Mouse (Mus musculus) erythroblast, embryonic 14.5 days (primary cell): ENCODE data around the gene Sox2. TPM values are rescaled to one million over a fixed set of nuclear protein-coding genes. Genes with fewer than 3 reads are reported as not detected.

Experiments
- H3K27me3 ChIP-seq: 2 replicates; pipeline ENCODE4 v1.6.1; 2012; ENCODE audit warnings: inconsistent platforms; ENCODE audit not compliant: control insufficient read depth
- H3K36me3 ChIP-seq: 2 replicates; pipeline ENCODE4 v1.6.1; 2012; ENCODE audit warnings: mild to moderate bottlenecking, inconsistent platforms; ENCODE audit not compliant: control insufficient read depth
- H3K4me1 ChIP-seq: 2 replicates; pipeline ENCODE4 v1.6.1; 2012; ENCODE audit warnings: inconsistent platforms; ENCODE audit not compliant: control insufficient read depth
- H3K4me3 ChIP-seq: replicated peaks from 2 replicates; pipeline ENCODE3; 2012; ENCODE audit warnings: moderate library complexity, mild to moderate bottlenecking, inconsistent platforms
- H3K9me3 ChIP-seq: 2 replicates; pipeline ENCODE4 v1.6.1; 2012; ENCODE audit warnings: low read length, inconsistent platforms, mixed read lengths; ENCODE audit not compliant: control insufficient read depth
- GATA1 ChIP-seq: IDR thresholded peaks from 2 replicates; pipeline ENCODE4 v1.6.1; 2012; ENCODE audit warnings: low read length, inconsistent platforms, mixed read lengths
- TAL1 ChIP-seq: IDR thresholded peaks from 3 replicates; pipeline ENCODE4 v1.6.1; 2012; ENCODE audit warnings: low read length, inconsistent platforms, mixed read lengths
- polyA plus RNA-seq: library from polyadenylated mRNA; stranded (reverse); fragments of >175 nt; gene quantifications from 2 replicates; pipeline ENCODE4 v1.2.3, GENCODE M21; 2012

Sox2 gene
- polyA plus RNA-seq, 1 experiment, result not detected

GRCm38 (mm10) chr3:34662712-34663655, 12.8 kb downstream of the Sox2 start:
- Histone ChIP-seq H3K36me3 (no peaks in the 10 kb centered on the region), H3K9me3 (no peaks in the 10 kb centered on the region), H3K4me3 (no peak overlapping the region), H3K27me3 (peaks cover 98% of the 10 kb centered on the region), H3K4me1 (no peaks in the 10 kb centered on the region)
- TF ChIP-seq GATA1, result no peak
- no peak for TF ChIP-seq TAL1

DNA sequence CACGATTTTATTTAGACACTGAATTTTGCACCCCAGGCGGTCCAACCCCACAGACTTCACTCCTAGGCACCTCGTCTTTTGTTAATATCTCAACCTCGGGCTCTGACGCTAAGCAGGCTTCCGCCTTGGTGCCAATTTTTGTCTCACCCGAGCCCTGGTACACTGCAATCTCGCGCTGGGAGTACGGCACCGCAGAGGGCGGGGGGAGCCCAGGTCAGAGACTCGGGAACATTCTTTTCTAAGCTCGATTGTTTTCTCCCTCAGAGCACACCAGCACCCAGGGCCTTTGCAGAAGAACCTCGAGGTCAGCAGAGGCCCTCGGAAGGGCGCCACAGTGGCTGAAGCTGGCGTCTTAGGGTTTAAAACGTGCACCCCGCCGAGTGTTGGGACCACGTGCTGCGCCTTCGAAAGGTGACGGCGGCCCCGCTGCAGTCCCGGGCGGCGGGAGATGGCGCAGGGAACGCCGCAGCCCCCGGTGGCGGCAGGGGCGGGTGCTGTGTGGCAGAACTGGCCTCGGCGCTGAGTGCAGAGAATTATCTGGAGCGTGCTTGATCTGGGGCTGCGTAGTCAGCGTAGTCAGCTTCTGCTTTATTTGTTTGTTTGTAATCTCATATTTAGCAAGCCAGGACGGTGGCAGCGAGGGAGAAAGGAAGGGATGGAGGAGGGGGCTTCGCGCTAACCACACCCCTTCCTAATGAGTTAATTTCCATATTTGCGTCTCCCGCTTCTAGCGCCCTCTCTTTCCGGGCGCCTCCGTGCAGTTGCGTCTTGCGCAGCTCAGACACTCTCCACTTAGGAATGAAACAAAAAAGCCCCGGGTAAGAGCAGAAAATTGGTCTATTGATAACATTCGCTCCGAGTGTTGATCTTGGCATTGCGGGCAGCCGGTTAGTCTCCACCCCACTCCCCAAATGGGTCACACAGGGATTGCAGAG, 13.8 kb downstream of the Sox2 start:
- H3K4me1 ChIP-seq, result no peaks in the 10 kb centered on the region
- no peak overlapping the region for H3K4me3 ChIP-seq
- TF ChIP-seq TAL1 (no peak), GATA1 (no peak)

GRCm38 (mm10) chr3:34664636-34665531, 14.7 kb downstream of the Sox2 start:
- Histone ChIP-seq H3K4me3 (no peak overlapping the region), H3K9me3 (no peaks in the 10 kb centered on the region), H3K36me3 (no peaks in the 10 kb centered on the region), H3K4me1 (no peaks in the 10 kb centered on the region), H3K27me3 (peaks cover 99% of the 10 kb centered on the region)
- TF ChIP-seq GATA1 (no peak), TAL1 (no peak)

More for the DNA sequence above, 13.8 kb downstream of the Sox2 start:
- Histone ChIP-seq H3K27me3 (peaks cover 98% of the 10 kb centered on the region), H3K9me3 (no peaks in the 10 kb centered on the region), H3K36me3 (no peaks in the 10 kb centered on the region)

- Histone ChIP-seq H3K9me3 (no peaks in the 10 kb centered on the region), H3K4me1 (no peaks in the 10 kb centered on the region), H3K36me3 (no peaks in the 10 kb centered on the region), H3K4me3 (no peak overlapping the region), H3K27me3 (peaks cover 97% of the 10 kb centered on the region)
- TF ChIP-seq GATA1 (no peak), TAL1 (no peak)
These were observed 15.8 kb downstream of the Sox2 start for GRCm38 (mm10) chr3:34665751-34666665.

DNA sequence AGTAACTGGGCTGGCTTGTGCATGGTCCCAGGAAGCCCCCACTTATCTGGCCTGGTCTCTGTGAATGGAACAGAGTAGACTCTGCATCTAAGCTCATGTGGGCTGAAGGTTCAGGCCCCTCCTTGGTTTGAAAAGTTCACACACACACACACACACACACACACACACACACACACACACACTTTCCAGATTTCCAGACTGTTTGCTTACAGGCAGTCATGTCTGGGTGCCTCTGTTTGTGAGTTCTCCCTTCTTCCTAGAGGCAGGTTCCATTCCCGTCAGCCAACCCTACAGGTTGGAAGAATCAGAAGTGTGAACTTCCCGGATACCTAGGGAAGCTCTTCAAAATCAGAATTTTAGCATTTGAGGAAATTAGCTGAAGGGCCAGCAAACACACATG, 17.0 kb downstream of the Sox2 start:
- Histone ChIP-seq H3K4me1 (no peaks in the 10 kb centered on the region), H3K4me3 (no peak overlapping the region), H3K36me3 (no peaks in the 10 kb centered on the region), H3K9me3 (no peaks in the 10 kb centered on the region), H3K27me3 (peaks cover 92% of the 10 kb centered on the region)
- TF ChIP-seq TAL1, result no peak
- TF ChIP-seq GATA1, result no peak

DNA sequence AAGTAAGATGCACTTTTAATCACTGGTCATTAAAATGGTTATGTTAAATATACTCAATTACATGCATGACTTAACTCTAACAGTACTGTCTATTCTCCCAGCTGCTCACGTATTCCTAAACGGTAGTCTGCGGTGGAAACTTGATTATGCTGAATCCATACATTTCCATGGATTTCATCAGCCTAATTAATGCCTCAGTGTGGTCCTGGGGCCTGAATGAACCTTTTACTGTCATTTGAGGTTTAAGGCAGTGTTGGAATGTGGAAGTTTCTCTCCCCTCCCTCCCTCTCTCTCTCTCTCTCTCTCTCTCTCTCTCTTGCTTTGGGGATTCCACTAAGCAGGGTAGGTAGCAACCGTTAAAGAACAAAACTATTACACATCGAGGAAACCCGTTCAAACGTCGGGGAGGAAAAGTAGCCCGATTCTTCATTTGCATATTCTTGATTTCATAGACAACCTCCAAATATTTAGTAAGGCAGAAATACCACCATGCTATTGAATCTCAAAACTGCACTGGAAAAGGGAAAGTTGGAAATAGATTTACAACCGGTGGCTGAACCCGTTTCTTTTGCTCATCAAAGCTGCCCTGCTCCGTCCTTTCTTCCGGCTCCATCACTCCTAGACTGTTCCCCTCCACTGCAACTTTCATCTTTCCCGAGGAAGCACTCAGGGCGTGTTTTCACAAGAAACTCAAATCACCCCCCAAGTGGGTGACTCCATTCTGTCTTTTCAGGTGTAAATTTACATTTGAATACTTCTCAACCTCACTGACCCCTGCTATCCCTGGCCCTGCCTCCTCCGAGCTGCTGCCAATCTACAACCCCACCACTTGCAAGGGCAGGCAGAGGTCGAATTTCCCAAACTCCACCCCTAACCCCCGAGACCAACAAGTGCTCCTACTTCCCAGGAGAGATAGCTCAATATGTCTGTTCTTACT, 17.9 kb downstream of the Sox2 start:
- no peak overlapping the region for H3K4me3 ChIP-seq
- no peaks in the 10 kb centered on the region for H3K9me3 ChIP-seq
- TF ChIP-seq GATA1, result no peak
- TF ChIP-seq TAL1, result no peak
- H3K4me1 ChIP-seq, result no peaks in the 10 kb centered on the region
- no peaks in the 10 kb centered on the region for H3K36me3 ChIP-seq
- H3K27me3 ChIP-seq, result peaks cover 91% of the 10 kb centered on the region

DNA sequence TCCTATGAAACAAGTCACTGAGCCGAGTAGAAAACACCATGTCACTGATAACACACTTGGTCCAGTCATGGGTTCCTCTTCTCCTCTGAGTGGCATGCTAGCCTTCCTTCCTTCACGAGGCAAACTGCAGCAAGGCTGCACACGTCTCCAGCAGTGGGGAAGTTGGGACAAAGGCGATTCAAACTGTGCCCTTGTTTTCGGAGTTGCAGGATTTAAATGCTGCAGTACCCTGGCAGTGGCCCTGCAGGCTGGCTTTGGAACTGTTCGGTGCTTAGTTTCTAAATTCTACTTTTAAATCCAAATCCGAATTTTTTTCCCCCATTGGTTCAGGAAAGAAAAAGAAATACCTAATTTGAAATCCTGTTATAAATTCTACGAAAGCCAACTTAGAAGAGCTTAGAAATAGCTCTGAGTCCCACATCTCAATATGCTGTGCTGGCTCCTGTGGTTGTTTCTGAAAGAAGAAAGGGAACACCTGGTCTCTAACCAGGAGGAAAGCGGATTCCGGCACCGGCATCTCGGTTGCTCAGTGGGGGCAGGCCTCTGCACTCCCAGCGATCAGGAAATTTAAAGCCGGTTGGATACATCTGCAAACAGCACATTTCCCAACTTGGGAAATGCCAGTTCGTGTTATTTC, 20.9 kb downstream of the Sox2 start:
- H3K4me1 ChIP-seq, result no peaks in the 10 kb centered on the region
- H3K9me3 ChIP-seq, result no peaks in the 10 kb centered on the region
- TF ChIP-seq GATA1 (no peak), TAL1 (no peak)
- peaks cover 62% of the 10 kb centered on the region for H3K27me3 ChIP-seq
- no peaks in the 10 kb centered on the region for H3K36me3 ChIP-seq
- no peak overlapping the region for H3K4me3 ChIP-seq
